Comparison of ENCODE assay signal across 26 mouse cellular contexts in the genomic region with DNA sequence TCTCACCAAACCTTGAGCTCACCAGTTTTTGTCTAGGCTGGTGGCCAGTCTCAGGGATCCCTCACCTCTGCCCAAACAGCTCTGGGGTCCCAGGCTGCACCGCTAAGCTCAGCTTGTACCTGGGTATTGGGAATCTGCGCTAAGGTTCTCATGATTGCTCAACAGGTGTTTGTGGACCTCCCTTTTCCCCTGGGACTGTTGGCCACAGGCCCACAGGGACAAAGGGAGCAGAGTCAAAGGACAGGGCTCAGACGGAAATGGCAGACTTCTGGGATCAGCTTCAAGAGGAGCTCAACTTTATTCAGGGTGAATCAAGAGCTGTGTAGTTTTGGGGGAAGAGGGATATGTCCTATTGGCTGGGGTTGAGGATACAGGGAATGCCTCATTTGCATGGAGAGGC.
DNase-seq lines count a peak whose midpoint lies in the region; ATAC-seq and TF ChIP-seq lines count a peak whose summit lies in the region.
"Had no signal": no experiment of that assay in that cellular context is flagged by ENCODE, and none has a peak within 500 bp of the region (broad histone marks: within the 10 kb centered on the region; RNA-seq: fewer than 3 reads in every experiment).

No protein-coding gene starts in this region.

- H3K9me3 ChIP-seq in forebrain, embryonic 13.5 days (replicated peaks) = no peaks in the 10 kb centered on the region
- H3K9me3 ChIP-seq: heart, embryonic 15.5 days; hindbrain, embryonic 13.5 days; intestine, embryonic 15.5 days had no signal

- no peak overlapping the region for H3K4me3 ChIP-seq in liver, adult 2 months (ENCODE audit: insufficient read depth, low read depth, low read length)
- no peak overlapping the region for H3K4me3 ChIP-seq in forebrain, embryonic 13.5 days
- H3K4me3 ChIP-seq: forebrain, embryonic 10.5 days; gastrocnemius, adult 2 months; heart, embryonic 12.5 days; heart, embryonic 15.5 days; hindbrain, embryonic 10.5 days; hindbrain, embryonic 13.5 days; intestine, embryonic 15.5 days had no signal

- TF ChIP-seq CTCF in liver, adult 2 months (IDR thresholded peaks at IDR 0.05; ENCODE audit: low read depth, low read length) = no peak

- H3K4me1 ChIP-seq in liver, adult 2 months (ENCODE audit: control insufficient read depth, insufficient read depth, low read length) = no peaks in the 10 kb centered on the region
- 0 out of 2 replicates have a peak, but pooled peaks cover 4% of the 10 kb centered on the region for H3K4me1 ChIP-seq in forebrain, embryonic 13.5 days
- H3K4me1 ChIP-seq: heart, embryonic 12.5 days; heart, embryonic 15.5 days; hindbrain, embryonic 13.5 days; intestine, embryonic 15.5 days had no signal

- no peak overlapping the region for H3K4me2 ChIP-seq in forebrain, embryonic 13.5 days
- H3K4me2 ChIP-seq: heart, embryonic 12.5 days; heart, embryonic 15.5 days; hindbrain, embryonic 13.5 days; intestine, embryonic 15.5 days had no signal

- peak; percentile 55 for DNase-seq in adrenal gland, postnatal 10 days
- DNase-seq in adrenal gland, postnatal 25 days = no peak
- peak; percentile 49 for DNase-seq in liver, adult 2 months (ENCODE audit: extremely low read depth, low read depth, low spot score)
- no peak for DNase-seq in liver
- peak; percentile 3 for DNase-seq in MN1 (ENCODE audit: low spot score)
- DNase-seq in gonadal fat pad, adult 2 months (ENCODE audit: low read depth) = peak; percentile 23
- DNase-seq: B cell, adult 2 months; cerebellum, adult 18-20 months; cerebellum, adult 9-10 months; cerebellum, postnatal 14 days; forebrain, postnatal 0 days; gastrocnemius, adult 2 months; gastrocnemius, postnatal 14 days; heart, adult 18-20 months; heart, postnatal 10 days; heart, postnatal 36 days had no signal

- H3K36me3 ChIP-seq in liver, adult 2 months (ENCODE audit: control insufficient read depth, insufficient read depth, low read length) = no peaks in the 10 kb centered on the region
- H3K36me3 ChIP-seq in forebrain, embryonic 13.5 days (ENCODE audit: poor library complexity, severe bottlenecking) = no peaks in the 10 kb centered on the region
- H3K36me3 ChIP-seq: forebrain, embryonic 10.5 days; heart, embryonic 12.5 days; heart, embryonic 15.5 days; hindbrain, embryonic 10.5 days; hindbrain, embryonic 13.5 days; intestine, embryonic 15.5 days had no signal

- ATAC-seq in forebrain, embryonic 13.5 days = no peak
- ATAC-seq: activated CD4-positive, CD25-positive, alpha-beta regulatory T cell, adult 4 months; forebrain, embryonic 14.5 days; forebrain, postnatal 0 days; hindbrain, embryonic 16.5 days; intestine, embryonic 15.5 days had no signal

- H3K79me2 ChIP-seq in liver, adult 2 months (ENCODE audit: control insufficient read depth, insufficient read depth, low read length) = no peaks in the 10 kb centered on the region

- TF ChIP-seq POLR2A in liver, adult 2 months (IDR thresholded peaks at IDR 0.05; ENCODE audit: extremely low read depth, insufficient read depth, low read length) = no peak

- no peak overlapping the region for H3K27ac ChIP-seq in liver, adult 2 months (replicated peaks; ENCODE audit: insufficient read depth, low read depth, low read length)
- no peak overlapping the region for H3K27ac ChIP-seq in forebrain, embryonic 13.5 days
- H3K27ac ChIP-seq: forebrain, embryonic 10.5 days; gastrocnemius, adult 2 months; heart, embryonic 15.5 days; hindbrain, embryonic 10.5 days; hindbrain, embryonic 13.5 days; intestine, embryonic 15.5 days had no signal

- H3K9ac ChIP-seq in liver, adult 2 months (ENCODE audit: low read depth, low read length) = no peak overlapping the region
- H3K9ac ChIP-seq in forebrain, embryonic 13.5 days = no peak overlapping the region
- H3K9ac ChIP-seq: forebrain, postnatal 0 days; heart, embryonic 12.5 days; heart, embryonic 15.5 days; hindbrain, embryonic 13.5 days; intestine, embryonic 15.5 days had no signal

- H3K27me3 ChIP-seq in liver, adult 2 months (ENCODE audit: control insufficient read depth, insufficient read depth, low read length) = no peaks in the 10 kb centered on the region
- no peaks in the 10 kb centered on the region for H3K27me3 ChIP-seq in forebrain, embryonic 13.5 days
- H3K27me3 ChIP-seq: heart, embryonic 12.5 days; heart, embryonic 15.5 days; hindbrain, embryonic 13.5 days; intestine, embryonic 15.5 days had no signal

- 27% methylated on average over 3 of the region's 3 CpGs for WGBS in liver, adult 2 months
- 83% methylated on average over 3 of the region's 3 CpGs for WGBS in forebrain, embryonic 13.5 days

Comparison
In these comparisons a context has a peak if more than half of its experiments do, and no peak if none do; other contexts are left out.
1. DNase-seq: peak in adrenal gland, postnatal 10 days (single experiment), liver, adult 2 months (single experiment), MN1 (single experiment) and gonadal fat pad, adult 2 months (single experiment); none in adrenal gland, postnatal 25 days (single experiment) and liver (single experiment).